Mouse (Mus musculus): Measurements from ENCODE around the gene Minpp1.

GRCm38 (mm10) chr19:32522753-32523307 is 37.3 kb downstream of the Minpp1 start:
- TF ChIP-seq CTCF (IDR thresholded peaks at IDR 0.05; ENCODE audit: control insufficient read depth, insufficient read depth, insufficient replicate concordance, low read depth, low read length) (no peak), POLR2A (IDR thresholded peaks at IDR 0.05; ENCODE audit: control insufficient read depth, low read depth, low read length) (no peak)
